Mouse (Mus musculus): ENCODE results near the gene Notch1. TPM values are rescaled to one million over a fixed set of nuclear protein-coding genes. Genes with fewer than 3 reads are reported as not detected.

Gene Notch1
- total RNA-seq, 2 experiments from 2014 or later, result 35.1 to 48.7 TPM

DNA sequence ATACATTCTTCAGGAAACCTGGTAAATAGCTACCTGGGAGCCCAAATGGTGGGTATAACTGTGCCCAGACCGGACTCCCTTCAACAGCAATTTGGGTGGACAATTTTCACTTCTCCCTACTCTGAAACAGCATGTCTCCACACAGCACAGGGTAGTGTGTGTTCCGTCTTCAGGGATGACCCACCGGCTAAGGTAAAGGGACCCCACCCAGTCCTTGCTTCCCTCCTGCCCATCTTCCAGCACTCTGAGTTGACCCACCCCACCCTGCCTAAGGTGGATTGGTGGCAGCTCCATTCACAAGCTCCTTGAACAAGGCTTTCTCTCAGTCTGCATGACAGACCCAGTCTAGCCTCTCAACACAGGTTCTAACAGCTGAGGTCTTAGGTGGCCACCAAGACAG, 33.6 kb downstream of the Notch1 start:
- no peak for DNase-seq (ENCODE audit: low spot score in 2 of 2)

GRCm38 (mm10) chr2:26481724-26482495, 34.6 kb downstream of the Notch1 start:
- DNase-seq (ENCODE audit: low spot score in 2 of 2), result no peak

GRCm38 (mm10) chr2:26480911-26481310, 35.6 kb downstream of the Notch1 start:
- DNase-seq (ENCODE audit: low spot score in 2 of 2), result no peak

GRCm38 (mm10) chr2:26478685-26479205, 37.7 kb downstream of the Notch1 start:
- no peak for DNase-seq (ENCODE audit: low spot score in 2 of 2)

DNA sequence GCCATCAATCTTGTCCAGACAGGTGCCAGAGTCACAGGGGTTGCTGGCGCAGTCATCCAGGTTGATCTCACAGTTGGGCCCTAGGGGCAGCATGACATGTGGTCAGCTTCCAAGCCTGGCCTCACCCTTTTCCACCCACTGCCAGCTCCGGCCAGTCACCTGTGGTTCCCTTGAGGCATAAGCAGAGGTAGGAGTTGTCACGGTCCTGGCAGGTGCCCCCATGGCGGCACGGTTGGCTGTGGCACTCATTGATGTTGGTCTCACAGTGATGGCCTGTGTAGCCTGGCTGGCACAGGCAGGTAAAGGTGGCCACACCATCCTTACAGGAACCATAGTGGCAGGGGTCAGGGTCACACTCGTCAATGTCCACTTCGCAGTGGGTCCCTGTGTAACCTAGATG, 38.6 kb downstream of the Notch1 start:
- DNase-seq (ENCODE audit: low spot score in 2 of 2), result no peak

GRCm38 (mm10) chr2:26475505-26476430, 40.7 kb downstream of the Notch1 start:
- no peak for DNase-seq (ENCODE audit: low spot score in 2 of 2)

DNA sequence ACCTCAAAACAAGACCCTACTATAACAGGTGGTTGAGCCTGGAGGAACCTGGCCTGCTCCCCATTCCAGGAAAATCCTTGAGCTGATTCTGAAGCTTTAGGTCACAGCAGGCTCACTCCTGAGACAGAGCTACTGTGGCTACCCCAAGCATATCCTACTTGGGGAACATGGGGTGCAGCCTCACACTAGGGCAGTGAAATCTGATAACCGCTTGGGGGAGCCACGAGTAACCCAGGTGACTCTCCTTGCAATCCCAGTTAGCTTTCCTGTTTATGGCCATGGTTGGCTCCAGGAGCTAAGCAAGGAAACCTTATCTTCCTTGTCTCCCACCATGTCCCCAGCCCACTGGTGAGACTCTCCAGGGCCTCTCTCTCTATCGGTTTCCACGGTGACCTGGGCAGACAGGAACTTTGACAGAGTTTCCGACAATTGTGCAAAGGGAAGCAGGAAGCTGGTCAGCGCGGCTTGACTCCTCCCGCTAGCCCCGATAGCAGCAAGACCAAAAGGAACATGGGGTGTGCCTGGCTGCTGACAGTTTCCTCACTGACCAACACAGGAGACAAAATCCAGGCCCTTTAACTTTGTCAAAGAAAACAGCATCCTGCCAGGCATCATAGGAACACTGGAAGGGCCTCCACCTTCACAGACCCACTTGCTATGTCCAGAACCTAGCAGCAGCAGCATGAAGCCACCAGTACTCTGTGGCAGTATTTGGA, 41.5 kb downstream of the Notch1 start:
- DNase-seq (ENCODE audit: low spot score in 2 of 2), result no peak

- no peak for DNase-seq (ENCODE audit: low spot score in 2 of 2)
These were observed 44.0 kb downstream of the Notch1 start for GRCm38 (mm10) chr2:26472312-26473090.

DNA sequence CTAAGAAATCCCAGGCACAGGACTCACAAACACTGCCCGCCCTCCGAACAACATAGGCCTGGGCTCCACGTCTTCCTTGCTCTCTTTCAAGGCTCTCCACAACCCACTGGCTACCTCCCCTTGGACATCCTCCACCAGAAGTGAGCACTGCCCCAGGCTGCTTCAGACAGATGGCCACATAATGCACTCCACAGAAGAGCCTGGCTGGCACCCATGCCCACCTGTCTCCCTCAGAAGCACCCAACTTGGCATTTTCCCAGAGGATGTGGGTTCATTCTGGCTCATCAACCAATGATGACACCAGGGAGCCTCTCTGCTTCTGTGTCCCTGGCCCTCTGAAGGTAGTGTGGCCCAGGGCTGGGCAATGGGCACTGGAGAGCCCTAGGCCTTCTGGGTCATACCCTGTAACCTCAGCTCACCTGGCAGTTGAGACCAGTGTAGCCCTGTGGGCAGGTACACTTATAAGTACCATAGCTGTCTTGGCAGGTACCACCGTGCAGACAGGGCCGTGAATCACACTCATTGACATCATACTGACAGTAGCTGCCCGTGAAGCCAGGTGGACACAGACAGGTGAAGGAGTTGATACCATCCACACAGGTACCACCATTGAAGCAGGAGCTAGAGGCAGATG, 44.7 kb downstream of the Notch1 start:
- no peak for DNase-seq (ENCODE audit: low spot score in 2 of 2)

DNA sequence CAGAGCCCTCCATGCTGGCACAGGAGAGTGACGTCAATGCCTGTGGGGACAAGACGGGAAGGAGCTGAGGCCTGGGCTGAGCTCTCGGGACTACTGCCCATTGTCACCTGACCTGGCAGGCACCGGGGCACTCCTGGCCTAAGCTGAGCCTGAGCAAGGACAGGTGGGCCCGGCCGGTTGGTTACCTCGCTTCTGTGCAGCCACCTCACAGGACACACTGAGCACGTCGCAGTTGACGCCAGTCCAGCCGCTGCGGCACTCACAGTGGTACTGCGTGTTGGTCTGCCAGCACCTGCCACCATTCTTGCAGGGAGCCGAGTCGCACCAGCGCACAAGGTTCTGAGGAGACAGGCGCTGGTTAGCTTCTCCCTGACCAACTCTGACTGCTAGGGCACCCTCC, 45.5 kb downstream of the Notch1 start:
- DNase-seq (ENCODE audit: low spot score in 2 of 2), result no peak

DNA sequence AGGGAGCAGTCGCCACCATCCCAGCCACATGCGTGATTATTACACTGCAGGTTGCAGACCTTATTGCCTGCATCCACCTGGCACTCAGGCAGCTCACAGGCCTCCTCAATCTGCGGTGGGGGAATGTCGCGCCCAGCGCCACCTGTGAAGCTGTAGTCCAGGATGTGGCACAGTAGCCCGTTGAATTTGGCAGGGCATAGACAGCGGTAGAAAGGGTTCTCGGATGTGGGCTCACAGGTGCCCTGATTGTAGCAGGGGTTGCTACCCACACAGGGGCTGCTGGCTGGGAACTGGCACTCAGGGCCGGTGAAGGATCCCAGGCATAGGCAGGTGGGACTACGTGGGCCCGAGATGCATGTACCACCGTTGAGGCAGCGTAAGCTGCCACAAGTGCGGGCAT, 48.1 kb downstream of the Notch1 start:
- no peak for DNase-seq (ENCODE audit: low spot score in 2 of 2)

DNA sequence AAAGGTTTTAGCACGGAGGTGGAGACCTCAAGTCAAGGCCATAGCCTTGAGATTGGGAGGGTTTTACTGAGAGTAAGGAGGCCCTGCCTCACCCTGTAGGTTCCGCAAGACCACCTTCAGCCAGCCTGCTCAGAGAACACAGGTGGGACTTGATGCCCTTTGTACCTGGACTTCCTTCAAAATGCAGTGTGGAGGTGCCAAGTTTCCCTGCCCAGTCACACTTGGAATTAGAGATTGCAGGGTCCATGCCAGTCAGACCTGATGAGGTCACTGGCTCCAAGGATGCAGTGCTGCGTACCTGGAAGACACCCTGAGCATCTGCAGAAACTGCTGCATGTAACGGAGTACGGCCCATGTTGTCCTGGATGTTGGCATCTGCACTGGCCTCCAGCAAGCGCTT, 53.1 kb downstream of the Notch1 start:
- DNase-seq (ENCODE audit: low spot score in 2 of 2), result no peak

- no peak for DNase-seq (ENCODE audit: low spot score in 2 of 2)
These were observed 53.5 kb downstream of the Notch1 start for GRCm38 (mm10) chr2:26462980-26463379.

GRCm38 (mm10) chr2:26461667-26462066, 54.8 kb downstream of the Notch1 start:
- DNase-seq (ENCODE audit: low spot score in 2 of 2), result no peak

- no peak for DNase-seq (ENCODE audit: low spot score in 2 of 2)
These were observed 55.6 kb downstream of the Notch1 start for GRCm38 (mm10) chr2:26460837-26461236.

GRCm38 (mm10) chr2:26460097-26460646, 56.3 kb downstream of the Notch1 start:
- DNase-seq (ENCODE audit: low spot score in 2 of 2), result no peak

DNA sequence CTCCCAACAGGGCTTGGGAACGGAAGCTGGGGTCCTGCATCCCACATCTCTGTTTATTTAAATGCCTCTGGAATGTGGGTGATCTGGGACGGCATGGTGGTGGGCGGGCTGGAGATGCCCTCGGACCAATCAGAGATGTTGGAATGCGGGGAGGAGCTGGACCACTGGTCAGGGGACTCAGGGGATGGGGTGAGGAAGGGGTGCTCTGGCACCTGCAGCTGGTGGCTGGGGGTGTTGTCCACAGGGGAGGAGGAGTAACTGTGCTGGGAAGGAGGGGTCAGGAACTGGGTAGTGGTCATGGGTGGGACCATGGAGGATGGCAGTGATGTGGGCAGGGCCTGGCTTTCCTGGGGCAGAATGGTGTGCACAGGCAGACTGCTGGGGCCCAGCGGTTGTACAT, 57.0 kb downstream of the Notch1 start:
- no peak for DNase-seq (ENCODE audit: low spot score in 2 of 2)

GRCm38 (mm10) chr2:26458402-26459124, 57.9 kb downstream of the Notch1 start:
- DNase-seq (ENCODE audit: low spot score in 2 of 2), result no peak

Measured in adrenal gland, postnatal 4 days (tissue).